Mouse (Mus musculus) ovary, postnatal 14 days (tissue): ENCODE measurements around the gene Pde9a.

Experiments used
- DNase-seq: peaks from one replicate; pipeline ENCODE4 v3.0.0; 2022; ENCODE audit warnings: low spot score

Gene Pde9a

GRCm38 (mm10) chr17:31433401-31433928 lies 47.5 kb downstream of the Pde9a start:
- no peak for DNase-seq

DNA sequence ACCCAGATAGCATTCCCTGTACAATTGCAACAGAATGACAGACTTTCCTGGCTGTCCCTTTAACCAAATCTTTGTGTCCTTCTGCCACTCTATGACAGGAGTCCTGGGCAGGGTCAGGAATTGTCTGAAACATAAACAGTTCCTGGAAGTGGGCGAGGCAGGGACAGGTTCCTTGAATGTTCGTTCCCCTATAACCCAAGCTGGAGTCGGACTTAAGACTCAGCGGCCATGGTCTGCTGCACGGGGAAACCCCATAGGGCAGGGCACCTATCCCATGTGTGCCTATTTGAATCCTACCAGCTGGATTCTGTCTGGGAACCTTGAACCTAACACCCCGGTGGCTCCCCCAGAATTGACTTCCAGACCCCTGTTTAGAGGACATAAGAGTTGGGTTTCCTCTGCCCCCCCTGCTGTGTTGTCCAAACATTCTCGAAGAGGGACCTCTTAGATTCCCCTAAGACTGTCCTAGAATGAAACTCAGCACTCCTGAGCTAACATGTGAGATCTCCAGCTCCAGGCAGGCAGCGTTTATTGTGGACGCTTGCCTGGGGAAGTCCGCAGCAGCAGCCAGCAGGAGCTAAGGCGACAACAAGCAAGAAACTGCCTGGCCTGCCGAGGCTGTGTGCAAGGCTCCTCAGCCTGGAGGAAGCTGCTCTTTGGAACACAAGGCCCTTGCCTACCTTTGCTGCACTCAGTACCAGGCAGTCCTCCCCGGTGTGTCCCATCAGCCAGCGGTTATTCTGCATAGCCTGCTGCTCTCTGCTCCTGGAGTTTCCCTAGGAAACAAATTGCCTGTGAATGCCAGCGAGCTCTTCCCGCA lies 48.2 kb downstream of the Pde9a start:
- DNase-seq, result no peak

GRCm38 (mm10) chr17:31434825-31435325 lies 48.9 kb downstream of the Pde9a start:
- DNase-seq, result no peak

- no peak for DNase-seq
These were observed 50.2 kb downstream of the Pde9a start for GRCm38 (mm10) chr17:31435934-31436813.

- no peak for DNase-seq
These were observed 50.9 kb downstream of the Pde9a start for GRCm38 (mm10) chr17:31436814-31437406.

- DNase-seq, result no peak
These were observed 51.5 kb downstream of the Pde9a start for GRCm38 (mm10) chr17:31437482-31437881.

DNA sequence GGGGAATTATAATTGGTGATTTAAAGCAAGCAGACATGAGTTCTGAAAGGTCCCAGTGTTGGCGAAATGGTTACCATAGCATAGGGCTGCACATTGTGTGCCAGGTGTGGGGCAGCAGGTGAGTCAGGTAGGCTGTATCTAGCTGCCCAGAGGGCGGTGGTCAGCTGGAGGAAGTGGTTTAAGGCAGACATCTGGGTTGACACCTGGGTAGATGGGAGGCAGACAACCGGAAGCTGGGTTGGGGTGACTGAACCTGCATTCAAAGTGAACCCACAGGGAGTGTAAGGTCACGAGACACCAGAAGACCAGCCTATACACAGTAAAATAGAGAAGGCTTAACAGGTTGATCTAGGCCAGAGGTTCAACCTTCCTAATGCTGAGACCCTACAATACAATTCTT lies 54.0 kb downstream of the Pde9a start:
- no peak for DNase-seq

DNA sequence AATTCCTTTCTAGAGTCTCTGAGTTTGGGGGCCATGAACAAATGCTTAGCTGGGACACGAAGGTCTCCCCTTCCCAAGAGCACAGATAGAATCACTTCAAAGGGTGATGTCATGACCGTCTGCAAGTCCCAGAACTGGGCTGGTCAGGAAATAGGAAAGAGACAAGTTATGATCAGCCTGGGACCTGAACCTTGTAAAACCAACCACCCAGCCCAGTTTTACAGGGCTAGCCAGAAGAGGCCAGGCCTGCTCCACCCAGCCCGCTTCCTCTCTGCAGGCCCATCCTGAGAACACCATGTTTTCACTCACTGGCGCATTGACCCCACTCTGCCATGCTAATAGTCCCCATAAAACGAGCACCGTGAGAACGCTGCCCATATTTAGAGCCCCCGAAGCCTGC lies 56.5 kb downstream of the Pde9a start:
- DNase-seq, result no peak

GRCm38 (mm10) chr17:31444251-31444650 lies 58.2 kb downstream of the Pde9a start:
- DNase-seq, result no peak

DNA sequence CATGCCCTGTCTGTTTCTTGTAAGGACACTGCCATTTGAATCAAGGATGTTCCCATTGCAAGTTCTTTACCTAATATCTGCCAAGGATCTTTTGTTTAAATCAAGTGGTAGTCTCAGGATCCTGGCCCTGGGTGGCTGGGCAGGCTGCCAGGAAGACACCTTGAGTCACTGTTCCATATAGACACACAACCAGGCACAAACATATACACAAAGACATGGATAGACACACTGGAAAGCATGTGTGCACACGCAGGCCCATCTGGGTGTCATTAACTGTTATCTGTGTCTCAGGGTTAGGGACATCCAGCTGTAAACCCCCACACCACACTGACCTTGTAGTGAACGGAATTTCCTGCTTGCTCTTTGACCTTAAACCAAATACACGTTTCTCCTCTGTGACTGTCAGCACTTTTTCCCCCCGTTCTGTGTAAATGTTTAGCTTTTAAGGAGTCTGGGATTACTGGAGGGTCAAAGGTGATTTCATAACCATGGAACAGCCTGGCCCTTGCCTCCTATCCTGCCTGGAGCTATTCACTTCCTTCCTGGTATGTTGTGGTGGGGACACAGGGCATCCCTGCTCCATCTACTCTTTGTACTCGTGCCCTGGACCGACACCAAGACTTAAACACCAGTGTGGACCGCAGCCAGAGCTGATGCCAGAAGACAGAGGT lies 59.2 kb downstream of the Pde9a start:
- DNase-seq, result no peak

DNA sequence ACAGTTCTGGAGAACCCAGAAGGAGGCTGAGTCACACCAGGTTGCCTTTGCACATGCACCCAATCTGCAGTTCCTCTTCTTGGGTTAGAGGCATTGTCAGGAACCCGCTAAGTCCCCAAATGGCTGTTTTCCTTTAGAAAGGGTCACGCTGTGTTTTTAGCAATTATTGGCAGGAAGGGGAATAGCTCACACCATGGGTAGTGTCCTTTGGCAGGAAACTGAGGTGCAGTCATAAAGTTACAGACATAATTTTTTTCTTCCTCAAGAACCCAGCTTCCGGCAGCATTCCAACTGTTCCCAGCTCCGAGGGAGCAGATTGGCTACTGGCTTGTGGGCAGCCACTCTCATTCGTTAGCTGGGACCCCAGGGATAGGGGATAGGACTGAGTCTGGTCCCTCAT lies 61.8 kb downstream of the Pde9a start:
- DNase-seq, result no peak

DNA sequence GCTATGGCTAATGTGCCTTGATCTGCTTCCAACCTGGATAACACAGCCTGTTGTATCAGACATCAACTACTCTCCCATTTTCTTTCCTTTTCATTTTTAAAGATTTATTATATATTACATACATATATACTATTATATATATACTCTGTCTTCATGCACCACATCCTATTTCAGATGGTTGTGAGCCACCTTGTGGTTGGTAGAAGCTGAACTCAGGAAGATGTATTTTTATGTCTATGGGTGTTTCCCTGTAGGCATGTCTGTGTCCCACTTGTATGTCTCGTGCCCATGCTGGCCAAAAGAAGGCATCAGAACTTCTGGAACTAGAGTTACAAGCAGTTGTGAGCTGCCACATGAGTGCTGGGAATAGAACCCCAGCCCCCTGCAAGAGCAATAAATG lies 62.5 kb downstream of the Pde9a start:
- no peak for DNase-seq

DNA sequence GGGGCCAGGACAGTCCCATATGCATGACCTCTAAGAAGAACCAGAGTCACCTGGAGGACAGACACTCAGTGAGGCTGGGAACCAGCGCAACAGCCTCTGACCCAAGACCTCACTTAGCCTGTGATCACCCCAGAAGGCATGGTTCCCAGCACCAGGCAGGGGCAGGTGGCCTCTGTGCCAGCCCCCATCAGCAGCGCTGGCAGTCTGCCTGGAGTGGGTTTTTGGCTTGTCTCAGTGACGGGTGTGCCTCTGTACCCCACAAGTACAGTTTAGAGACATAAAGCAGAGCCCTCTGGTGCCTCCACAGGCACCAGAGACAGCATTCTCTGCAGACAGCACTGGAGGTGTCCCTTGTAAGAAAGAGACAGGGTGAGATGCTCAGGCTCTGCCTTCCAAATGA lies 64.2 kb downstream of the Pde9a start:
- DNase-seq, result no peak

- no peak for DNase-seq
These were observed 65.2 kb downstream of the Pde9a start for GRCm38 (mm10) chr17:31451179-31451708.

DNA sequence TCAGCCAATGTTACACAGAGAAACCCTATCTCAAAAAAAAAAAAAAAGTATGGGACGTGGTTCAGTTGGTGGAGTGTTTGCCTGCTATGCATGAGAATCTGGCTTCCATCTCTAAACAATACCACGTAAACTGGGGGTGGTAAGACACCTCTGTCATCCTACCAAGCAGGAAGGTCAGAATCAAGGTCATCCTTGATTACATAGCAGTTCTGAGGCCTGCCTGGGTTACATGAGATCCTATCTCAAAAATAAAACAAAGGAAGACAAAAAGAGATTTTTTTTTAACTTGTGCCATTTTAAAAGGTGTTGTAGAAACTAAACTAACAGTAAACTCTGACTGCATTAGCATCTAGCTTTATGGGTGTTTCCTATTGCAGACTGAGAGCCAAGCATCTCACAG lies 66.8 kb downstream of the Pde9a start:
- no peak for DNase-seq

DNA sequence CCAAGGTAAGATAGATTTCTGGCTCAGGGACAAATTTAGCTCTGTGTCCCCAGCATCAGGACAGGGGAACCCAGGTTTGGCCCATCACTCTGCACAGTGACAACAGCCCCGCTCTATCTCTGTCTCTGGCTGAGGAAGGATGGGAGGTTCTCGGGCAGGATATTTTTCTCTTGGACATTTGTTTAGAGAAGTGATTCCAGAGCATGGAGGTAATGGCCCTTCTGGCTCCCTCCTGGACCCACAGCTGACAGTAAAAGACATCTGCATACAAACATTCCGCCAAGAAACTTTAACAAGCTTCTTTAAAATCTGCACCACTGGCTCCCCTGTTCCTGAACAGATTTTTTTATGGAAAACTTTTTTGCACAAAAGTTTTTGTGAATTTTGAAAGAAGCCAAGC lies 67.5 kb downstream of the Pde9a start:
- DNase-seq, result no peak

DNA sequence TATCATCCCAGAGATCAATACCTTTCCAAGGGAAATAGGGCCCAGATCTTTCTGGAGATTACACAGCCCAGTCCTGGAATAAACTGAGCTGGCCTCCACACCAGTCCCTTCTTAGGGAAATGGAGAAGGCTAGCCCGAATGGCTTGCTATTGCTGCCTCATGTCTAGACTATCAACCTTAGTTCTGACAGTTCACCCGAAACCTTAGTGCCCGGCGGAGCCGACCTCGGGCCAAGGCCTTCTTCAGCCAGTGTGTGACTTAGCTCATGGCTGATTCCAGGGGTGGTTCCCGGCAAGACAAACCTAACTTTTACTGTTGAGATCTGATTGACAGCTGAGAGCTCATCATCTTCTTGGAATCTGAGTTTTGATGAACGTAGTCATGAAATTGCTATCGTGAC lies 68.0 kb downstream of the Pde9a start:
- no peak for DNase-seq

DNA sequence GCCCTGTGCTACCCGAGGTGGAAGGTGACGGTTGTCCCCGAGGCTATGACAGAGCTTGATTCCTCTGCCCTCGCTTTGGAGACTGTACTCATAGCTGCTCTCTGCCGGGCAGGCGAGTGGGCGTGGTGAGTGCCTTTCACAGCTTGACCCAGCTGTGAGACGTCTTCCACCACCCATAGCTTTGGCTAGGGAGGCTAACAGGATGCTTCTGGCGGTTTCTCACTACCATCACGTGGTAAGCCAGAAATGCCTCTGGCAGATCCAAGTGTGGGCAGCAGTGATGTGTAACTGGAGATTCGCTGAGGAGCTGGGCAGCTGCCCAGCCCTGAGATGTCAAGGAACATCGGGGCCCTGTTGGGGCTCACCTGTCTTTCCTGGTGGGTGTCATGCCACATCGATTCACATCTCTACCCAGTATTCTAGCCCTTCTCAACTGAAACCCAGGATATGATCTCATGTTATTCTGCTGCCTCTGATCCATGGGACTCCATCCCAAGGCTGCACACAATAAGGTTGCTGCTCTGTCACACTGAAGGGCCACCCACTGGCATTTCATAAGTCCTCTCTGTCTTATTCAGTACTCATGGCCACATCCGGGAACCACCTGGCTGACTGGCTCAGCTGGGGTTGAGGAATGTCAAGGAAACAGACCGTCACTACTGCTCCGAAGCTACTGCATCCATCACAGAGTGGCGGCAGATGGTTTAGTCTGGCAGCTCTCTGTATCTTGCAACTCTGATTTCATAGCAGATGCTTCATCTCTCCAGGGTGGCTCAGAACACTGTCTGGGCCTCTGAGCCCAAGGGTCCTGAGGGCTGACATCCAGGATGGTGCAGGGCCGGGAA lies 70.9 kb downstream of the Pde9a start:
- DNase-seq, result no peak

DNA sequence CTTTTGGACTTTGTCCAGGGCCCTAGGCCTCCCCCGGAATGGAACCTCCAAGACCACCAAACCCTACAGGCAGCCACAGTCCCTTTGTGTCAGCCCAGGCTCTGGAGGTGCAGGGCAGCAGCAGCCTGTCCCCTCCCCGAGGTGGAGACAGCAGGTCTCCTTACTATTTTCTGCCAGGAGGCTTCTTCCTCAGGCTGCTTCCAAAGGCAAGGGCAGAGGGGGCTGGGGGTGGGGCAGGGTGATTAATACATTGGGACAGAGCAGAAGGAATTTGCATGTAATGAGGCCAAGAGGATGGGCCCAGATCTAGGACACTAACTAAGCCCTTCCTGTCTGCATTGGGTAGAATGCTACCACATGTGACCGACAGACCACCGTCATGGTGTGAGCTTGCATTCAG lies 74.4 kb downstream of the Pde9a start:
- no peak for DNase-seq

DNA sequence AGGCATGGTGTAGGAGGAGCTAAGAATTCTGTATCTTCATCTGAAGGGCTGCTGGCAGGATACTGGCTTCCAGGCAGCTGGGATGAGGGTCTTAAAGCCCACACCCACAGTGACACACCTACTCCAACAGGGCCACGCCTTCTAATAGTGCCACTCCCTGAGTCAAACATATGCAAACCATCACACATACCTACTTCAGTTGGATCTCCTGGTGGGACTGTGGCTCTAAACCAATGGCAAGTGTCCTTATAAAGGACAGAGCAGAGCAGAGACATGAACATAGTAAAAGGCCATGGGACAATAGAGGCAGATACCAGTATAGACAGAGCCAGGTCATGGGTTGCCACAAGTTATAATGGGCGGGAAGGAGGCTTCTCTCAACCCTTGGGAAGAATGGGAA lies 76.5 kb downstream of the Pde9a start:
- DNase-seq, result no peak

DNA sequence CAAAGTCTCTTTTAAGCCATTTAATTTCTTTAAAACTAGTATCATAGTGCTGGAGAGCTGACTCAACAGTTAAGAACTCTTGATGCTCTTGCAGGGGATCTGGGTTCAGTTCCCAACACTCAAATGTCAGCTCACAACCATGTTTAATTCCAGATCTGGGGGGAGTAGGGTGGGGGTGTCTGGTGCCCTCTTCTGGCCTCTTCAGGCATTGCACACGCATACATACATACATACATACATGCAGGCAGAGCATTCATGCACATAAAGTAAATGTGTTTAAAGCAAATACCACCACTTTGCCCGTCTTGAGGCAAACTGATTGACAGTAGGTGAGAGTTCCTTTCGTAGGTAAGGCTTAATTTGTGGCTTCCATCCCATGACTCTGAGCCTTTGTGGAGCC lies 80.8 kb downstream of the Pde9a start:
- no peak for DNase-seq
